Mouse (Mus musculus) MEL-GATA-1-ER (cell line): ENCODE data around the gene Syne1.
"Not testable (repeated sequence)": the region's sequence is repeated elsewhere in the genome, so short reads cannot be mapped to it uniquely, and the experiment has no call there.

Source experiments
- DNase-seq: peaks from one replicate; pipeline ENCODE4 v3.0.0-alpha.2; 2012; ENCODE audit warnings: low read depth; ENCODE audit errors: extremely low read depth

Gene Syne1

GRCm38 (mm10) chr10:5520695-5521094 lies 30.6 kb downstream of the Syne1 start:
- DNase-seq: no peak

DNA sequence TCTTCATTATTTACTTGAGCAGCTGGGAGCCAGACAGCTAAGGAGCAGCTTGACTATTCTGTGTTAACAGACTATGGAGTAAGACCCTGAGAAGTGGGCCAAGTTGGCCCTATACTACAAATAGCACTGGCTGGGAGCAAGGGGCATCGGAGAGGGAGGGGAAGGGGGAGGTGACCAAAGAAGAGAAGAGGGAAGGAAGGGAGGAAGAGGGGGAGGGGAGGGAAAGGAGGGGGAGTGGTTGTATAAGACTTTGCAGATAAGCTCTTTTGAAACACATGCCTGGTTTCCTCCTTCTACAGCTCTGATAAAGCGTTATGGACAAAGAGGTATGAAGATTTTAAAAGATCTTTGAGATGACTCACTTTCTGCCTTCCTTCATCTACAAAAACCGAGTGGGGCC lies 36.0 kb downstream of the Syne1 start:
- DNase-seq: peak; percentile 9

DNA sequence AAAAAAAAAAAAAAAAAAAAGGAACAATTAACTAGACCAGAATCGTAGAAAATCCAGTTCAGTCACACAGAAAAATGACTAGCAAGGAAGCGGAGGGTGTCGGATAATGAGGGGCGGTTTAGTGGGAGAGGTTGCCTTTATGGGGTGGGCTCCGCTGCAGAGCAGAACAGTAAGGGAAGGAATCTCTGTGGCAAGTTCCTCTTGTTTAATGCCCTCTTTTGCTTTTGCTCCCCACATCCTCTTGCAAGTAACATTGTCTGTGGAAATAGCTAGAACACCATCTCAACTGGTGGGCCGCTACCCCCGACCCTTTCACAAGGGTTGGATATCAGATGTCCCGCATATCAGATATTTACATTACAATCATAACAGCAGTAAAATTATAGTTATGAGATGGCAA lies 37.1 kb downstream of the Syne1 start:
- no peak for DNase-seq

DNA sequence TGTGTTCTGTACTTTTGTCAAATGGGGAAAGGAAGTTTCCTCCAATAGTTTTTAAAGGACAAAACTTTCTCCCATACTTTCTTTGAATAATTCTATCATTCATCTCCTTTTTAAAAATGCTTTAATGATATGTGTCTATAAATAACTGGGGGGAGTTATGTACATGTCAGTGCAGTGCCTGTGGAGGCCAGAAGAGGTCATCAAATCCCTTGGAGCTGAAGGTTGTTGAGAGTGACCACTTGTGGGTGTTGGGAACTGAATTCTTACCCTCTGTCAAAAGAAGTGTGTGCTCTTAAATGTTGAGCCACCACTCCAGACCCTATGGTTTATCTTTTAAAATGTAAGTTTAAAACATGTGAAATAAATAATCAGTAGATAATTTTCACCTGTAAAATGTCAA lies 39.0 kb downstream of the Syne1 start:
- no peak for DNase-seq

GRCm38 (mm10) chr10:5511403-5511802 lies 39.9 kb downstream of the Syne1 start:
- no peak for DNase-seq

GRCm38 (mm10) chr10:5507478-5507877 lies 43.8 kb downstream of the Syne1 start:
- DNase-seq: no peak

- no peak for DNase-seq
These were observed 46.5 kb downstream of the Syne1 start for GRCm38 (mm10) chr10:5504761-5505160.

GRCm38 (mm10) chr10:5503909-5504308 lies 47.4 kb downstream of the Syne1 start:
- DNase-seq: no peak

DNA sequence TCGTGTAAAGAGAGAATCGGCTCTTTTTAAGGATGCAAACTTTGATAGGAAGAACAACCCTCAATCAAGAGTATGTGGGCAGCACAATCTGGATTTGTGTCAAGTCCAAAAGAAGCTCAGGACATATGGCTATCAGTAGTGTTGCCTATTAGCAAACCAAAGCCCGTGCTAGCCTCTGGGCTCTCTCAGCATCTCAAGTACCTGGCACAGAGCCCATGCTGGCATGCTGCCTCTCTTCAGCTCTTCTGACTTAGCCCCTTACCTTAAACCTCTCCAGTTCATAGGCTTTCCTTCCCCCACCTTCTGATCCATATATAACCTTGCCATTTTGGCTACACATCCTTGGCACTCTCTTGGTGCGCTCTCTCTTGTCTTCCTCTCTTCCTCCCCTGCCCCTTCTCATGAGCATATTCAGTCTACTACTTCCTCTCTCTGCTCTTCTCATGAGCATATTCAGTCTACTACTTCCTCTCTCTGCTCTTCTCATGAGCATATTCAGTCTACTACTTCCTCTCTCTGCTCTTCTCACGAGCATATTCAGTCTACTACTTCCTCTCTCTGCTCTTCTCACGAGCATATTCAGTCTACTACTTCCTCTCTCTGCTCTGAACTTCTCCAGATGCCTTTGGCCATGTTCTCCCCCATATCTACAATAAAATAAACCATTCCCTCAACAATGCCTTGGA lies 51.5 kb downstream of the Syne1 start:
- DNase-seq: not testable (repeated sequence)

DNA sequence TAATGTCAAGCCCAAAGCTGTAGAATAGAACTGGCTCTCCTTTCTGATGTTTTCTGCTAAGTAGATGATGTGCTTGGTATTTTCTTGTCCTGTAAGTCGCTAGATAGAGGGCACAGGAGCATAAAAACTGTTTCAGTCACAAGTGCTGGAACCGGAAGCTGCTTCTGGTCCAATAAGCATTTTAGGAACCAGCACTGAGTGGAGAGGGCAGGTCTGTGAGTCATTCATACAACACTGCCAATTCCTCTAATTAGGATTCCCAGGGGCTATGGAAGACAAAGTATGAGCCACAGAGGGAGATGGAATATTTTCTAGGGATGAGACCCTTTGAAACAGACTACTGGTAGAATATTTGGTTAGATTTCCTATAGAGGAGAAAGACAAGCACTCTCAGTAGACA lies 53.4 kb downstream of the Syne1 start:
- DNase-seq: no peak

DNA sequence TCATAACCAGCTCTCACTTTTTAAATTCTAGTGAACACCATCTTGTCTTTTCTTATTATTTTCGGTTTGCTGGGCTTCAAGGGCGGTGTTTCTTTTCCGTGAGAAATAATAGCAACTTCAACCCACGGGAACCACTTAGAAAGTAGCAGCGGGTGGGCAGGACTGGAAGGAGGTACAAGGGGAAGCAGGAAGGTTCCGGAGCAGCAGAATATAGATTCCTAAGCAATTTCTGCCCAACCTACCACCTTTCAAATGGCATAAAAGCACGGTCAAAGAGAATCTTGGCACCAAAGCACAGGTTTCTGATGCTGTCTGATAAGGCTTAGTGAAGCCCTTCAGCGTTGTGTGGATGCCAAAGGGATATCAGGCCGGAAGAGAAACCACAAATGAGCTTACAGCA lies 60.2 kb downstream of the Syne1 start:
- no peak for DNase-seq

DNA sequence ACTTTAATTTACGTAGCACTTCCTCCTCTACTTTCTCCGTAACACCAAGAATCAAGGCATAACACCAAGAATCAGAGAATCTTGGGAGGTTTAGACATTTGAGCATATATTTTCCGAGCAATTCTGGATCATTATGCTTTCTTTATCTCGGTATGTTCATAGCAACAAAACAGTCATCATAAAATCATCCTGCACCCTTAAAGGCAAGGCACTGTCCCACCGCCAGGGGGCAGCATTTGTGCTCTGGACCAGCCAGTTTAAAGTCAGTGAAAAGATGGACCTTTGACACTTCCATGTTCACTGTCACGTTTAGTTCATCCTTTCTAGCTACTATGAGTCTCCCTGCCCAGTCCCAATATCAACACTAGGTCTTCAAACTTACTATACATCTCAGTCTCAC lies 61.3 kb downstream of the Syne1 start:
- DNase-seq: no peak

DNA sequence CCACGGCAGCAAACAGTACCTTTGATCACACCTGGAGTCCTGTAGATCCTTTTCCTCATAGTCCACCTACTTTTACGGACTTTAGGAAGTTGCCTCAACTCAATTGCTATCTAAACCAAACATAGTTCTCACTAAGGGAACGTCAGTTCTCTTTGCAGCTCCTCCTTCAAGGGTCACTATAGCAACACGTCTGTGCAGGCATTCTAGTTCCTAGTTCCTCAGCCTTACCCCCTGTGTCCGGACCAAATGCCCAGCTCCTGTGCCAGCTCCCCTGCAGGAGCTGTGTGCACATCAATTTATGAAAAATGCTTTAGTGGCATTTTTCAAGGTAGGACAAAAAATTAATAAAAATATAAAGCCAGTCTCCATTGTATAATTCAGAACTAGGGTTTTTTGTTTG lies 63.2 kb downstream of the Syne1 start:
- no peak for DNase-seq

GRCm38 (mm10) chr10:5480552-5481550 lies 70.4 kb downstream of the Syne1 start:
- DNase-seq: no peak

- DNase-seq: peak; percentile 27
These were observed 71.2 kb downstream of the Syne1 start for GRCm38 (mm10) chr10:5480097-5480496.

DNA sequence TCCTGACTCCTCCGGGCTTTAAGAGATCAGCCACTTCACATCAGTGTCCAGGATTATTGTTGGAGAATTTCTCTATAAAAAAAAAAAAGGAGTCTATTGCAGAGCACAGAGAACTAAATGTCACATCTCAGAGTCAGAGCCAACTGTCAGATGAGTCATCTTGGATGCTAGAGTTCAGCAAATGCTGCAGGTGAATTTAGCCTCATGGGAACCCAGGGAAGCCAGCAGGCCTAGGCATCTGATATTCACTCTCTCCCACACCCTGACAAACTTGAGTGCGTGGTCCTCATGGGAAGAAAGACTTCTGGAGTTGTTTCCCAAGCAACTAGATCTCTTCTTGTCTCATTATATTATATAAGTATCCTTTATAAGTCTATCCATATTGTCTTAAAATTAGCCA lies 82.6 kb downstream of the Syne1 start:
- DNase-seq: no peak

- DNase-seq: no peak
These were observed 97.5 kb downstream of the Syne1 start for GRCm38 (mm10) chr10:5453830-5454229.

- no peak for DNase-seq
These were observed 101.3 kb downstream of the Syne1 start for GRCm38 (mm10) chr10:5449944-5450343.

DNA sequence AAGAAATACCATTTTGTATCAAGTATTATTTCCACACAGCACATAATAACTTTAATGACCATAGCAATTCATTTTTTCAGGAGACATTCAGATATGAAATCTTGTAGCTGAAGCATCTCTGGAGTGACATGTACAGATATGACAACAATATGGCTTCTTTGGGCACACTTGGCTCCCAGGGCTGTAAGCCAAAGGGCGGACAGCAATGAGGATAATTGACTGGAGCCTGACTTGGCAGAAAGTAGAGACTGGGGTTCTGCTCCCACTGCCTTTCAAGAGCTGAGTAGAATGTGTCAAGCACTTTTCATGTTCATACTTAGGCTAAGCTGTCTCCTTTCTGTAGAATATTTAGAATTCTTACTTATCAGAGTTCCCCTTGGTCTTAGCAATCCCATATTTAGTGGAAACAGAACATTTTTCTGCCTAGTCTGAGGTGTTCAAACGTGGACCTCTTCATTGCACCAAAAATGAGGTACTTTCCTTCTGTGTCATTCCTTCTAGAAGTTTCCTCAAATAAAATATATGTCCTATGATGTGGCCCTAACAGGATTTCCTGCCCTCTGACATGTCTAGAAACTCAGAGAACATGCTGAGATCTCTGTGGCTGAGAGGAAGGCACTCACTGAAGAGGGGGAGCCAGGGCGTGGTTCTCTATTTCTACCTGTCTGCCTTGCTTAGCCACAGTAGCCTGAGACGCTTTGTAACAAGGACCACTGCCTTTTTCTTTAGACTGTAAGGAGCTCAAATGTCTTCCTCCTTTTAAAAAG lies 103.1 kb downstream of the Syne1 start:
- DNase-seq: no peak

GRCm38 (mm10) chr10:5445313-5445712 lies 106.0 kb downstream of the Syne1 start:
- no peak for DNase-seq

DNA sequence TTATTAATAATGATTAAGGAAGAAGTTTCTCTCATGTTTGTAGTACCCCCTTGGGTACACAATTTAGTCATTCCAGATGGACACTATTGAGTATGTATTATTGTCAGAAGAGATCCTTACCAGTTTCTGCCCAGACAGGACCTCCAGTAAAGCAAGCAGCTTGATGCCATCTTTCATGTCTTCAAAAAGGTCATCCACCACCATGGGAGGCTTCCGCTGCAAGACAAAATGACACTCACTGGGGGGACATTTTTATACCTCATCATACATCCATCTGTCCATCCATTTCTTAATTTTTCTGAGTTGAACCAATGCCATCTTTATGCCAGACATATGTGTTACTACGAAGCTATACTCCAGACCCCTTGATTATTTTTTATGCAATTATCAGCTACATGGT lies 108.3 kb downstream of the Syne1 start:
- DNase-seq: no peak
